Mouse (Mus musculus) left cerebral cortex, postnatal 14 days (tissue): ENCODE results near the gene Sowaha. TPM values are rescaled to one million over a fixed set of nuclear protein-coding genes. Genes with fewer than 3 reads are reported as not detected.

ENCODE experiments used
- DNase-seq, 2 experiments: peaks; one replicate each; pipeline ENCODE4 v3.0.0; 2021 to 2022; ENCODE audit warnings: low spot score in 2 of 2, mixed read lengths in 1 of 2
- intact Hi-C: fragments of 180-260 bp; cut with DNase I; formaldehyde crosslinking; loops from one replicate; pipeline ENCODE4 v1.15.1; 2025
- long read RNA-seq, 2 experiments: library from polyadenylated mRNA; stranded (forward); transcript quantifications; one replicate each; pipeline ENCODE4 v2.0.0; 2021
- total RNA-seq, 2 experiments: library from RNA; stranded (reverse); gene quantifications; 2 replicates each; pipeline ENCODE4 v1.2.3; 2021

The Sowaha gene
- 10 to 100 TPM; 71.5 to 74.7 TPM for total RNA-seq
- long read RNA-seq, experiment 1, transcript Sowaha-201 (1 exons, 3,702 nt) = major isoform, 132 of 132 reads
- long read RNA-seq, experiment 1, partial matches to known transcripts = 0 of 132 reads
- long read RNA-seq, experiment 1, other reads (novel, unspliced or antisense) = 0 of 132 reads
- long read RNA-seq, experiment 2, transcript Sowaha-201 (1 exons, 3,702 nt) = major isoform, 181 of 181 reads
- long read RNA-seq, experiment 2, partial matches to known transcripts = 0 of 181 reads
- long read RNA-seq, experiment 2, other reads (novel, unspliced or antisense) = 0 of 181 reads

DNA sequence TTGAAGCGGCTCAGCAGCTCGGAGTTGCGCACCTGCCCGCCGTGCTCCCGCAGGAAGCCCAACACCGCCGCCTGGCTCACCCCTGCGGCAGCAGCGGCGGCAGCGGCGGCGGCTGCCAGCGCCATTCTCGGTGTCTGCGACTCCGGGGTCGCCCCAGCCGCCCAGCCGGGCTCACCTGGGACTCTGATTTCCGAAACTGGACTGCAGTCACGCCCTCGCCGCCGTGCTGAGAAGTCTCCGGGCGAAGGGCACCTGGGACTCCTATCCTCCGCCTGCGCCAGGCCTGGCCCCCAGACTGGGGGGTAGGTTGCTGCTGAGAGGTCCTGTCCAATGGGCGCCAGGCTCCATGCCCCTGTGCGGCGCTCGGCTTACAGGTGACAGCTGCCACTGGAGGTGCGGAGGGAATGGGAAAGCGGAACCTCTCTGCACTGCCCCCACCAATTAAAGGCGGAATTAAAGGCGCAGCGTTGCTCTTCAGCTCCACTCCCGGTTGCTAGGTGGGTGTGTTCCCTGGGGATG, at the start of gene Sowaha, which contains the start of gene Gm9945:
TSS of gene Sowaha (minus strand) at position 492 of the 519 bp plus-strand sequence.
TSS of gene Gm9945 (plus strand) at position 384 of the 519 bp plus-strand sequence.
- DNase-seq = peak; percentile 72 to 78
- intact Hi-C loops = no loop called here

DNA sequence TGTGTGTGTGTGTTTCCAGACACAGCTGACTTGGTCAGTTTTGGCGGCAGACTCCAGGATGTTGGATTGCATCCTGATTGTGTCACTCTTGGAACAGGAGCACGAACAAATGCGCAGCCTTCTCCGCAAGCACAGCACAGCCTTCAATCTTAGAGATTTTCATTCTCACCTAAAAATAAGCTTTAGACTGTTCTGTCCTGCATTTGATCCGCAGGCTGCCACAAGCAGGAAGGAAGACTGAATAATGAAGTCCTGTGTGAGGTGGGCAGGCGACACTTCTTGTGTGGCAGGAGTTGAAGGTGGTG, 49.1 kb upstream of the Sowaha start:
- intact Hi-C loops = no loop called here
- peak; percentile 60 to 62 for DNase-seq

DNA sequence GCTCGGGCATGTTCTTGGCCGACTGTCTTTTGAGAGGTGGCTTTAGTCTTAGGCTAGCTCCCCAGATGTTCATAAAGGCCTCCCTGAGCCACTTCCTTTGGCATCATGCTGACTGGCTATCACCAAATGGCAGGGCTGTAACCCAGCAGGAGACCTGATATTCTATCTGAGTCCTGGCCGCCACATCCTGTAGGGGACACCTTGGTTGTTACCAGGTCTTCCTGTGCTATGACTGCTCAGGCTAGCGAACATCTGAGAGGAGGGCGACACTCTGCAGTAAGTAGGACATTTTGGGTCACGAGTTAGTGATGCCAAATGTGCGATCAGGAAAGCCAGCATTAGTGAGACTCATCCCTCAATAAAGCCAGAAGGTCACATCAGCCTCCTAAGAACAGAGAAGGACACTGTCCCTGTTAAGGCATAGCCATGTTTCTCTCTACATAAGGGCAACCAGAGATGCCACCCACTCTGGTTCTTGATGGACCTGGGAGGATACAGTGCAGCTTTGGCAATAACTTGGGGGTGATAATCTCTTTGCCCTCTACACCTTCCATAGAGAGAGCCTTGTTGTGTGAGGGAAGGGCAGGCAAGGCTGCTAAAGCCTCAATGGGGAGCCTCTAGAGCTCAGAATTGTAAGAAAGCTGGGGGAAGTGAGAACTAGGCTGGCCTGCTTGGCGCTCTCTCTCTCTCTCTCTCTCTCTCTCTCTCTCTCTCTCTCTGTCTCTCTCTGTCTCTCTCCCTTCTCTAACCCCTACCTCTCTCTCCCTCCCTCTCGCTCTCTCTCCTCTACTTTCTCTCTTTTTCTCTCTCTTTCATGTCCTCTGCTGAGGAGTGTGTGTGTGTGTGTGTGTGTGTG, 48.6 kb upstream of the Sowaha start:
- intact Hi-C loops = no loop called here
- no peak for DNase-seq

DNA sequence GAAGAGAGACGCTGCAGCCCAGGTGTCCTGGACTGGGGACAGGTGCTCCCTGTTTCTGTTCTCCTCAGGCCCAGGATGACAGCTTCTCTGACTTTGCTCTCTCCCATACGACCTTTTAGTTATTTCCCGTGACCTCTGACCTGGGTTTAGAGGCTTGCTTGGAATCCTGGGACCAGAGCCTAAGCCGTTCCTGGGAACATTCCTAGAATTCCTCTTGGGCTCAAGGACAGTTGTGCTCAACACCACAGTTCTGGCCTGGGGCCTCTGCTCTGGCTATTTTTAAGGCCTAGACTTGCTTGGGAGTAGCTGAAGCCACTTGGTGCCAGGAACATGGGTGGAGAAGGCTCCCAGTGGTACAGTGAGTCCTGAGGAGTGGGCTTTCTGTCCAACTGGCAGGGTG, 45.4 kb upstream of the Sowaha start:
- intact Hi-C loops = no loop called here
- no peak for DNase-seq

DNA sequence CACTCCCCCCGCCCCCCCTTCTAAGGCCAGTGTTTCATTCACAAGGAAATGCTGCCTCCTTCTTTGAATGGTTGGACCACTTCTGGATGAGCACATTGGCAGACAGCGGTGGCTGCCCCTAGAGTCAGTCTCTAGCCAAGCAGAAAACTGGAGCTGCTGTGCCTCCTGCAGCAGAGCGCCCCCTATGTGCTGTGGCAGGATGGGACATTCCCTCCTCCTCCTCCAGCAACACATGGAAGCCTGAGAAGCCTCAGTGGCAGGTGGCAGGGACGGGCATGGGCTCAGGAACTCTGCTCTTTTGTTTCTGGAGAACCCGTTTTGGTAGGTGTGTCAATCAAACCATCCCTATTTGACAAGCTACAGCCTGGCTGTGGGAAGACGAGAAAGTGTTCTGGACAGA, 44.8 kb upstream of the Sowaha start:
- peak in 1 of 2 experiments; percentile 58 for DNase-seq
- intact Hi-C loops = no loop called here

DNA sequence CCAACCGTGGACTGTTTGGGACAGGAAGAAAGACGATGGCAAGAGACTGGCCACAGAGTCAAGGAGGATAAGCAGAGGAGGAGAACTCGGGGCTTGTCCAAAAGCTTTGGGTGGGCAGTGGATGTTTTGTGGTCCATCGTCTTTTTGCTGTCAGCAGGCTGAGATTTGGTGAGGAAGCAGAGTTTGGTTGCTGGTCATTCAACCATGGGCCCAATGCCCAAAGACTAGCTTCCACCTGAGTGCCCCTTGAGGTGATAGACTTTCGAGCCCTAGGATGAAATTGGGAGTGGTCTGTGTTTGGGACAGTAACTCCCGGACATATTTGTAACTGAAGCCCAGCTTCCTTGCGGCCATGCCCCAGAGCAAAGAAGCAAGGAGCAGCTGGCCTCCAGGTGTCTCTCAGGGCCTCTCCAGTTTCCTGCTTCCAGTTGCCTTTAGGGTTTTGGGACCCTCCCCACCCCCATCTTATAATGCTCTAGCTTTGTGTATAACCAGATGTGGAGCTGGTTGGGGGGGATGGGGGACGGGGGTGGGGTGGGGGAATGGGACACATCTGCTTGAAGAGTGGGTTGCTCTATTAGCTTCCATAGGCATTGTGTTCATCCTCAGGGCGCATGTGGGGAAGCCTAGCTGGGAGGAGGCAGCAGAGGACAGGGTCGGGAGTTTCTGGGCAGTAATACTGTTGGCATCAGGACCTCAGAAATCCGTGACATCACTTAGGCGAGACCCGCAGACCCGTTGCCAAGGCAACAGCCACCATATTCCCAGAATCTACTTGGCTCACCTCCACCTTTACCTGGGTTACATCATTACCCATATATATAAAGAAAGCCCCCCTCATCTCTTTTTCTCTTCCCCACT, 43.7 kb upstream of the Sowaha start:
- intact Hi-C loops = no loop called here
- DNase-seq = no peak

DNA sequence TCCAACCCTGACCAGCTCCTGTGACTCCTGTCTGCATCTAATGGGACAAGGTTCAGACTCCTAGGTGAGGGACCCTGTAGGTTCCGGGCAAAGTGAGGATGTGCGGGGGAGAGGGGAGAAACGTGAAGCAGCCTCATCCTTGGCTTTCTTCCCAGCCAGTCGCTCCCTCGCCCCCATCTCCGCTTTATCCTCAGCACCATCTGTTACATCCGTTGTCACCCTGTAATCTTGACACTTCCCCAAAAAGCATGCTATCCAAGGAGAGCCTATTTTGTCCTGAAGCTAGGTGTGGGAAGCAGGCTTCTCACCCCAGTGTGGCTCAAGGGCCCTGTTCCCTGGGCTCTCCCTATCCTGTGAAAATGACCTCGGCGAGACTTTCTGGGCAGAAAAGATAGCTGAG, 42.9 kb upstream of the Sowaha start:
- peak; percentile 75 to 89 for DNase-seq
- intact Hi-C loops = no loop called here

- no peak for DNase-seq
- intact Hi-C loops = no loop called here
These were observed 42.3 kb upstream of the Sowaha start for GRCm38 (mm10) chr11:53522362-53522761.

DNA sequence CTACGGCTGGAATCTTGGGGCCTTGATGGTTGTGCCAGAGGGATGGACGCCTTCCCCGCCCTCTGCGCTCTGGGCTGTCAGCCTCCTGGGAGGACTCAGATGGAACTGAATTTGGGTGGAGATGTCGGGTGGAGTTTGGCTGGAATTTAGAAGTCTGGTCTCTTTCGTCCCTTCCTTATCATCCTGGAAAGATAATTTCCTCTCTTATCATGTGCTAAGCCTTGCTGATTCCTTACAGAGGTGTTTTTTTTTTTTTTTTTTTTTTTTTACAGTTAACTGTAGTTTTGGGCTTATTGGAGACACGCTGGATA, 41.7 kb upstream of the Sowaha start:
- no peak for DNase-seq

GRCm38 (mm10) chr11:53521120-53521820, 41.2 kb upstream of the Sowaha start:
- peak in 1 of 2 experiments; percentile 65 for DNase-seq
- intact Hi-C loops = loop anchor here (2.0 kb wide), 1 partner anchor 50 kb away; the partner anchor contains the start of gene Gm9837

More for the DNA sequence above, 41.7 kb upstream of the Sowaha start:
- intact Hi-C loops = loop anchor here (2.0 kb wide), 1 partner anchor 51 kb away; the partner anchor contains the start of gene Gm9837

DNA sequence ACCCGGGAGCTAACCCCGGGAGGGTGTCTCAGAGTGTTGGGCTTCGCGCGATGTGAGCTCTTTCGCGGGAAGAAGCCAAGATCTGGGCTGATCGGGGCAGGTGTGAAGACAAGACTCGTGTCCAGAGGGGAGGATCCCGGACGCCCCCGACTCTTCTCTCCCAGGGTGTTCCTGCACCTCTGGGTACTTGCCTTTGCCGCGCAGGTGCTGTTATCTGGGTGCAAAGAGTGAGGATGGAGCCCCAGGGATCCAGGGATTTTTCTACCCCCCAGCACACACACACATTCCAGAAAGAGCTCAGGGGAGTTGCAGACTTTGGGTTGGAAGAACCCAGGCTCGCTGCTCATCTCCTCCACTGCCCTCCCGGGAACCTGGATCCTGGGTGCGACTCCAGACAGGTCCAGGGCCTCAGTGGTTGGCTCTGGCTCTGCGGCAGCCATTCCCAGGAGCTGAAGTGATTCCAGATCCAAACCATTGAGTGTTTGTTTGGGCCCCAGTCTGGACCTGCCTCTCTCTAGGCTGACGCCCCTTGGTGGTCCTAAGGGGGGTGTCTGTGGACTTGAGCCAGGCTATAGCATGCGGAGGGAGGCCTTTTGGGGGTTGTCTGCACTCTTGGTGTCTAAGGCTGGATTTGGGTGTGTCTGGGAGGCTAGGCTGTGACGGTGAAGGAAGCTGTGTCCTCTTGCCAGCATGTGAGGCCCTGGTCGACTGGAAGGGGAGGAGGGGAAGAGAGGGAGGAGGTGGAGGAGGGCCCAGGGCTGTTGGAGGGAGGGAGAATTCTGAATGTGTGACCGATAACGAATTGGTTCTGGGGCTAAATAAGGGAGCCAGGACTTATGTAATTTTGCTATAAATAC, 40.3 kb upstream of the Sowaha start:
- peak; percentile 70 to 82 for DNase-seq
- intact Hi-C loops = loop anchor here (2.0 kb wide), 1 partner anchor 50 kb away; the partner anchor contains the start of gene Gm9837

- DNase-seq = peak in 1 of 2 experiments; percentile 66
- intact Hi-C loops = loop anchor here (2.0 kb wide), 1 partner anchor 49 kb away; the partner anchor contains the start of gene Gm9837
These were observed 39.4 kb upstream of the Sowaha start, which contains the start of gene Sept8 for GRCm38 (mm10) chr11:53519207-53520121. Gene Sept8, plus strand, starts transcription at chr11:53519257.

DNA sequence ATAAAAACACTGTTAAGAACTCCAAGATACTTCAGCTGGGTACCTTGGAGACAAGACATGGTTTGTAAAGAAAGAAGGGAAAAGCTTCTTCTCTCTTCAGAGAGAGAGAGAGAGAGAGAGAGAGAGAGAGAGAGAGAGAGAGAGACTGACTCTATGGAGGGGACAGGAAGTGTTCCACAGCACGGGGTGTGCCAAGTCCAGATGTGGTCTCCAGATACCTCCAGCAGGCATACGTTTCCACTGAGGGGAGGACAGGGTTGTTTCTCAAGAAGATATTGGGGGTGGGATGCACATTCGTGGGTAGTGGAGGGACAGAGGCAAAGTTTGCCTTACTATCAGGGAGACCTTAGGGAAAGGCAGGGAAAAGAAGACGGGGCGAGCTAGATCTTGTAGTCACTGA, 38.7 kb upstream of the Sowaha start:
- intact Hi-C loops = no loop called here
- DNase-seq = no peak

- DNase-seq = no peak
- intact Hi-C loops = no loop called here
These were observed 36.9 kb upstream of the Sowaha start for GRCm38 (mm10) chr11:53516775-53517627.

DNA sequence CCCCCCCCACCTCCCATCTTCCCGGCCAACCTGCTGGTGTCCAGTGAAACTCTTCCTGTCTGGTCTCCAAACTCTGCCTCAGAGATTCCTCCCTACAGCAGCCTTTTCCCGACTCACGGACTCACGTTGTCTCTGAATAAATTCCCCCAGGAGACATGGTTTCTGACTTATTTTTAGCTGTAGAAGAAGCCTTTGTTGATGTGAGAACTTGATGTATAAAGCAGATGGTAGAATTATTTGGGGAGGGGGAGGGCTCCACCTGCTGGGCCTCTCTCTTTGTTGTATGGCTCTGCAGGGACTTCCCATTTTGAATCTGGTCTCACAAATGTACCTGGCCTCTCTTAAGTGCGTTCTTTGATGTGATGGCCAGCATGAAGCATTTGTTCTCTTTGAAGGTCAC, 30.3 kb upstream of the Sowaha start:
- intact Hi-C loops = no loop called here

DNA sequence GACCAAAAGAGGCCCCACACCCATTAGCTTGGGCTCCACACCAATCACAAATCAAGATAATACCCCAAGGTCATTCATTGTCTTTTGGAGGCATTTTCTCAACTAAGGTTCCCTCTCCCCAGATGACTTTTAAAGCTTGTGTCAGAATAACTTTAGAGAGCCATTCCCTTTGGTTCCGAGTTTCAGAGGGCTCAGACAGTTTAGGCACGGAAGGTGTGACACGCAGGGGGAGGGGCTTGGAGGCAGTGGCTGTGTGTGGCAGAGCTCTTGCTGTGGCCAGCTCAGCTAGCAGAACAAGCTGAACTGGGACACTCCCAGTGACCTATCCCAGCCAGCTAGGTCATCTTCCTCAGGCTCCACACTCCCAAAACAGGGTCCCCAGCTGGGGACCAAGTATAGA, 28.5 kb upstream of the Sowaha start:
- DNase-seq = no peak
- intact Hi-C loops = no loop called here

More for the DNA sequence above, 30.3 kb upstream of the Sowaha start:
- no peak for DNase-seq
